Mouse (Mus musculus) spleen, postnatal 14 days (tissue): ENCODE data around the gene Zglp1.
A peak's percentile ranks its signal among the peaks of the same experiment; 100 is the strongest.
"Not testable (repeated sequence)": the region's sequence is repeated elsewhere in the genome, so short reads cannot be mapped to it uniquely, and the experiment has no call there.

Experiments used
- DNase-seq, 2 experiments: peaks; one replicate each; pipeline ENCODE4 v3.0.0; 2021 to 2022; ENCODE audit warnings: low spot score in 2 of 2

Gene Zglp1

GRCm38 (mm10) chr9:21072641-21073040 is 5.7 kb upstream of the Zglp1 start:
- DNase-seq: no peak

GRCm38 (mm10) chr9:21062928-21063327 is 4.0 kb downstream of the Zglp1 start:
- no peak for DNase-seq

- DNase-seq: no peak
These were observed 15.3 kb downstream of the Zglp1 start for GRCm38 (mm10) chr9:21051578-21051977.

GRCm38 (mm10) chr9:21045235-21045634 is 21.7 kb downstream of the Zglp1 start:
- DNase-seq: no peak

- DNase-seq: not testable (repeated sequence)
These were observed 22.1 kb downstream of the Zglp1 start for GRCm38 (mm10) chr9:21044785-21045184.

- DNase-seq: no peak
These were observed 23.3 kb downstream of the Zglp1 start for GRCm38 (mm10) chr9:21043563-21043962.

GRCm38 (mm10) chr9:21041308-21041707 is 25.6 kb downstream of the Zglp1 start:
- DNase-seq: no peak

- DNase-seq: no peak
These were observed 27.1 kb downstream of the Zglp1 start for GRCm38 (mm10) chr9:21039779-21040178.

GRCm38 (mm10) chr9:21037481-21037891 is 29.4 kb downstream of the Zglp1 start:
- no peak for DNase-seq

- DNase-seq: no peak
These were observed 30.2 kb downstream of the Zglp1 start for GRCm38 (mm10) chr9:21036666-21037065.

GRCm38 (mm10) chr9:21036161-21036560 is 30.7 kb downstream of the Zglp1 start:
- DNase-seq: no peak

GRCm38 (mm10) chr9:21035586-21035985 is 31.3 kb downstream of the Zglp1 start:
- DNase-seq: no peak

- no peak for DNase-seq
These were observed 32.3 kb downstream of the Zglp1 start for GRCm38 (mm10) chr9:21034481-21035085.

- DNase-seq: peak; percentile 79 to 84
These were observed 33.8 kb downstream of the Zglp1 start for GRCm38 (mm10) chr9:21033136-21033535.

GRCm38 (mm10) chr9:21032491-21032890 is 34.4 kb downstream of the Zglp1 start:
- DNase-seq: no peak

- no peak for DNase-seq
These were observed 35.0 kb downstream of the Zglp1 start, which contains the start of gene Icam5 for GRCm38 (mm10) chr9:21031896-21032351. Gene Icam5, plus strand, starts transcription at chr9:21032073.

- DNase-seq: peak; percentile 43 to 51
These were observed 35.5 kb downstream of the Zglp1 start for GRCm38 (mm10) chr9:21031251-21031895.

GRCm38 (mm10) chr9:21030781-21031250 is 36.1 kb downstream of the Zglp1 start:
- DNase-seq: peak; percentile 83 to 86

GRCm38 (mm10) chr9:21030055-21030600 is 36.8 kb downstream of the Zglp1 start:
- DNase-seq: peak in 1 of 2 experiments; percentile 35

- peak; percentile 75 to 84 for DNase-seq
These were observed 37.4 kb downstream of the Zglp1 start, which contains the start of gene Icam4 for GRCm38 (mm10) chr9:21029291-21030054. Gene Icam4, plus strand, starts transcription at chr9:21029373.

- no peak for DNase-seq
These were observed 38.3 kb downstream of the Zglp1 start for GRCm38 (mm10) chr9:21028560-21029110.
